Mouse (Mus musculus) ES-E14 (cell line): ENCODE data around the gene Chrm3.

Source experiments
- HCFC1 ChIP-seq: IDR thresholded peaks from 2 replicates; pipeline ENCODE4 v1.6.1; 2012; ENCODE audit warnings: low read length, inconsistent platforms, borderline replicate concordance; ENCODE audit not compliant: insufficient read depth
- MAFK ChIP-seq: IDR thresholded peaks from 2 replicates; pipeline ENCODE4 v1.6.1; 2014; ENCODE audit warnings: mild to moderate bottlenecking, low read depth, low read length, inconsistent platforms; ENCODE audit not compliant: insufficient read depth
- ZNF384 ChIP-seq: IDR thresholded peaks from 2 replicates; pipeline ENCODE4 v1.6.1; 2012; ENCODE audit warnings: low read depth, low read length, inconsistent platforms

DNA sequence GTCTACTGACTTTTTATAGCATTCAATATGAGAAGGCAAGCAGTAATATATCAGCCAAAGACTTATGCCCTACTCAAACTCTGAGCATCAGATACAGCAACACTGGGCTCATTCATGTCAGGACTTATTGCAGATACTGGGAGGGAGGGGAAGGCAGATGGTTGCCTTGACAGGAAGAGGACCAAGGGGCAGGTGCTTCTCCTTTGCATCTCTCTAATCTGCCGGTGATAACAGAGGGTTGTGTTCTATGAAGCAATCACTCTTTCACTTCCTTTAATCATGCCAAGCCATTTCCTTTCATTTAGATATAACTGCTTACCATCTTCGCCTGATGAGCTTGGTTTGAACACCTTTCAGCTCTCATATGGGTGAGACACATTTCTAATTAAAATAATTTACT, 177.9 kb downstream of the Chrm3 start:
- TF ChIP-seq HCFC1 (no peak), MAFK (no peak), ZNF384 (no peak)
